Mouse (Mus musculus): Measurements from ENCODE around the gene Lta. TPM values are rescaled to one million over a fixed set of nuclear protein-coding genes. Genes with fewer than 3 reads are reported as not detected.

The Lta gene
- polyA plus RNA-seq, 1 experiment from 2014 or later: not detected

GRCm38 (mm10) chr17:35158850-35159593 lies 46.1 kb downstream of the Lta start:
- H3K4me2 ChIP-seq: no peak overlapping the region
- ATAC-seq: no peak
- H3K27me3 ChIP-seq (replicated peaks): no peaks in the 10 kb centered on the region
- peaks cover 89% of the 10 kb centered on the region for H3K36me3 ChIP-seq
- no peak overlapping the region for H3K27ac ChIP-seq
- no peak overlapping the region for H3K4me3 ChIP-seq
- no peak overlapping the region for H3K9ac ChIP-seq
- peaks cover 30% of the 10 kb centered on the region for H3K4me1 ChIP-seq
- H3K9me3 ChIP-seq (replicated peaks): no peaks in the 10 kb centered on the region
- 84% methylated on average over 16 of the region's 16 CpGs for WGBS (ENCODE audit: insufficient replicate concordance)

GRCm38 (mm10) chr17:35157661-35158175 lies 47.4 kb downstream of the Lta start:
- whole genome bisulfite sequencing (ENCODE audit: insufficient replicate concordance): 85% methylated on average over 8 of the region's 8 CpGs
- H3K9ac ChIP-seq: no peak overlapping the region
- ATAC-seq: no peak
- no peak overlapping the region for H3K27ac ChIP-seq
- no peaks in the 10 kb centered on the region for H3K27me3 ChIP-seq (replicated peaks)
- no peak overlapping the region for H3K4me3 ChIP-seq
- H3K4me1 ChIP-seq: peaks cover 17% of the 10 kb centered on the region
- peaks cover 100% of the 10 kb centered on the region for H3K36me3 ChIP-seq
- H3K4me2 ChIP-seq: no peak overlapping the region
- H3K9me3 ChIP-seq (replicated peaks): no peaks in the 10 kb centered on the region

GRCm38 (mm10) chr17:35157254-35157653 lies 47.9 kb downstream of the Lta start:
- H3K4me2 ChIP-seq: no peak overlapping the region
- no peaks in the 10 kb centered on the region for H3K9me3 ChIP-seq (replicated peaks)
- peaks cover 100% of the 10 kb centered on the region for H3K36me3 ChIP-seq
- peaks cover 12% of the 10 kb centered on the region for H3K4me1 ChIP-seq
- H3K9ac ChIP-seq: no peak overlapping the region
- ATAC-seq: no peak
- H3K27me3 ChIP-seq (replicated peaks): no peaks in the 10 kb centered on the region
- no peak overlapping the region for H3K27ac ChIP-seq
- WGBS (ENCODE audit: insufficient replicate concordance): 86% methylated on average over 8 of the region's 8 CpGs
- no peak overlapping the region for H3K4me3 ChIP-seq

DNA sequence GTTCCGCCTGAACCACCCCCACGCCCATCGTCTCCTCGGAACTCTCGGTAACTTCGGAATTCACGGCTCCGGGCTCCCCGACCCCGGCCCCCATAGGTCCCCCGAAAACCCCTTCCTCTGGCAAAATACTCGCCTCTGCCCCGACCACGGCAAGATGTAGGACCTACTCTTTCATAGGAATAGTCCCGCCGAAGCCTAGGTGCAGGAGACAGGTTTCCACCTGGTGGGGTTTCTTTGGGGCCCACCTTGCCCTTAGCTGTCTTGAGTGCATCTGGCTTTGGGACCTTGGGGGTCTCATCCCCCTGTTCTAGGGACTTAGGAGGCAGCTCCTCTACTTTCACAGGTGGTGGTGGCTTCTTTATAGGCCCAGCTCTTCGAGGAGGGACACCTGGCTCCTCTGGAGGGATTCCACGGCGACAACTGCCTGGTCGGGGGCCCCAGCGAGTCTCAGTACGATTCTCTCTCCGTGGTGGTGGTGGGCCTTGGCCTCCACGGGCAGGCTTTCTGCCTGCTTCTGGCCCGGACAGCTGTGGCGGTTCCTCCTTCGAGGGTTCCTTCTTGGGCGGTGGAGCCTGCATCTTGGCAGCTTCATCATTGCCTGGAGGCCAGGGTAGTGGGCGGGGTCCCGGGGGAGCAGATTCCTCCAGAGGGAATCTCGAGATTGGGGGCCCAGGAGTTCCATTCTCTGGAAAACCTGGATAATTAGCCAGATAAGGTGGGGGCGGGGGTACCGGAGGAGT lies 48.5 kb downstream of the Lta start:
- Histone ChIP-seq H3K27me3 (replicated peaks) (no peaks in the 10 kb centered on the region), H3K36me3 (peaks cover 100% of the 10 kb centered on the region), H3K4me1 (peaks cover 6% of the 10 kb centered on the region; the same call in 1 of the 2 replicates), H3K4me3 (no peak overlapping the region), H3K27ac (no peak overlapping the region), H3K9me3 (replicated peaks) (no peaks in the 10 kb centered on the region), H3K9ac (no peak overlapping the region), H3K4me2 (no peak overlapping the region)
- 86% methylated on average over 33 of the region's 33 CpGs for WGBS (ENCODE audit: insufficient replicate concordance)
- ATAC-seq: no peak

- peaks cover 99% of the 10 kb centered on the region for H3K36me3 ChIP-seq
- 94% methylated on average over 12 of the region's 12 CpGs for WGBS (ENCODE audit: insufficient replicate concordance)
- no peak overlapping the region for H3K27ac ChIP-seq
- H3K9me3 ChIP-seq (replicated peaks): no peaks in the 10 kb centered on the region
- no peak overlapping the region for H3K4me3 ChIP-seq
- no peak for ATAC-seq
- H3K27me3 ChIP-seq (replicated peaks): no peaks in the 10 kb centered on the region
- H3K9ac ChIP-seq: no peak overlapping the region
- no peak overlapping the region for H3K4me2 ChIP-seq
- H3K4me1 ChIP-seq: peaks cover 5% of the 10 kb centered on the region; the same call in 1 of the 2 replicates
These were observed 49.7 kb downstream of the Lta start for GRCm38 (mm10) chr17:35155451-35155850.

DNA sequence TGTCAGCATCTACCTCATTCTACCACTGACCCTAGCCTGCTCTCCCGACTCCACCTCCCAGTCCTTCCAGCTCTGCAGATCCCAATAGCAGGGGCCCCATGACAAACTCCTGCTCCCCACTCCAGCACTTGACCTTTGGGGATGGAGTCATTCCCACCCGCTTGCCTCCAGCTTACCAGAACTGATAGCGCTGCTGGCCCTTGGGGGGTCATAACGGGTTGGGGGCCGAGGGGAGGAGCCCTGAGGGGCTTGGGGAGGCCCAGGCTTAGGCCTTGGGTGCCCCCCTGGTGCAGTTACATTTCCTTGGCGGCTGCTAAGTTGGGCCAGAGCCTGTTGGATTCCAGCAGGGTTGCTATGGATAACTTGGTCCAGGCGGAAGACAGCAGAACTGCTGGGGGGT lies 50.5 kb downstream of the Lta start:
- Histone ChIP-seq H3K36me3 (peaks cover 99% of the 10 kb centered on the region), H3K4me3 (no peak overlapping the region), H3K9me3 (replicated peaks) (no peaks in the 10 kb centered on the region), H3K27ac (no peak overlapping the region), H3K4me1 (peaks cover 5% of the 10 kb centered on the region; the same call in 1 of the 2 replicates), H3K4me2 (no peak overlapping the region), H3K9ac (no peak overlapping the region), H3K27me3 (replicated peaks) (no peaks in the 10 kb centered on the region)
- 90% methylated on average over 7 of the region's 7 CpGs for WGBS (ENCODE audit: insufficient replicate concordance)
- no peak for ATAC-seq

DNA sequence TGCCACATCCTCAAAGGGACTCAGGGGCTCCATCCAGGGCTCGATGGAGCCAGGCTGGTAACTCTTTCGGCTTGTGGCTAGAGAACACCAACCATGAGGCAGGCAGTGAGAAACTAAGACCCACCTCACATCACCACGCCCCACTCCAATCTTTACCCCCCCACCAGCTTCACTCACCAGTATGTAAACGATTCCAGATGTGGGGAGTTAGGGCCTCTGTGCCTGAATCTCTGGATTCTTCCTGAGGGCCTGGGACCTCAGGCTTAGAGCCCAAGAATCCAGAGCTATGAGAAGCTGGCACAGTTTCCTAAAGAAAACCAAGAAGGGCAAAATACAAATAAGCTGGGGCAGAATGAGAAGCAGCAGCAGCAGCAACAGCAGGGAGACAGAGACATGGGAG lies 51.2 kb downstream of the Lta start:
- no peak overlapping the region for H3K9ac ChIP-seq
- H3K4me1 ChIP-seq: peaks cover 9% of the 10 kb centered on the region; the same call in 1 of the 2 replicates
- H3K27ac ChIP-seq: no peak overlapping the region
- no peaks in the 10 kb centered on the region for H3K27me3 ChIP-seq (replicated peaks)
- ATAC-seq: no peak
- H3K4me3 ChIP-seq: no peak overlapping the region
- no peaks in the 10 kb centered on the region for H3K9me3 ChIP-seq (replicated peaks)
- H3K36me3 ChIP-seq: peaks cover 99% of the 10 kb centered on the region
- WGBS (ENCODE audit: insufficient replicate concordance): 86% methylated on average over 4 of the region's 4 CpGs
- H3K4me2 ChIP-seq: no peak overlapping the region

Small RNA genes lying within 50 kb of the gene (microRNA-seq; reads per million reads assigned to microRNA genes)
- gene Mir6973a: not detected
- gene Mir6974: not detected
- 2.1 reads per million for gene Mir6975
- not detected for gene Mir8094

Other genes starting within 250 kb of the Lta start
- 0.11 and 0.21 TPM in 2 replicates for gene Hspa1b, start 246.1 kb downstream of the Lta start, polyA plus RNA-seq (2016; fragmentation: Nextera tagmentation; extraction: Ambion mirVana)
- gene Gm20481, start 235.4 kb downstream of the Lta start, polyA plus RNA-seq (2016; fragmentation: Nextera tagmentation; extraction: Ambion mirVana): 0.73 TPM in 1 of 2 replicates, not detected in the other
- 2.8 and 5.0 TPM in 2 replicates for gene Hspa1a, start 233.2 kb downstream of the Lta start, polyA plus RNA-seq (2016; fragmentation: Nextera tagmentation; extraction: Ambion mirVana)
- gene Hspa1l, start 232.6 kb downstream of the Lta start, polyA plus RNA-seq (2016; fragmentation: Nextera tagmentation; extraction: Ambion mirVana): 0.38 and 0.49 TPM in 2 replicates
- gene Lsm2, start 223.5 kb downstream of the Lta start, polyA plus RNA-seq (2016; fragmentation: Nextera tagmentation; extraction: Ambion mirVana): 202 and 215 TPM in 2 replicates
- 208 and 211 TPM in 2 replicates for gene Vars, start 204.4 kb downstream of the Lta start, polyA plus RNA-seq (2016; fragmentation: Nextera tagmentation; extraction: Ambion mirVana)
- gene Vwa7, start 188.8 kb downstream of the Lta start, polyA plus RNA-seq (2016; fragmentation: Nextera tagmentation; extraction: Ambion mirVana): 0.10 and 0.15 TPM in 2 replicates
- 2.8 and 3.4 TPM in 2 replicates for gene Sapcd1, start 177.3 kb downstream of the Lta start, polyA plus RNA-seq (2016; fragmentation: Nextera tagmentation; extraction: Ambion mirVana)
- 4.0 and 4.8 TPM in 2 replicates for gene Msh5, start 158.6 kb downstream of the Lta start, polyA plus RNA-seq (2016; fragmentation: Nextera tagmentation; extraction: Ambion mirVana)
- gene Clic1, start 155.4 kb downstream of the Lta start, polyA plus RNA-seq (2016; fragmentation: Nextera tagmentation; extraction: Ambion mirVana): 160 and 162 TPM in 2 replicates
- 49.0 and 49.1 TPM in 2 replicates for gene Ddah2, start 146.3 kb downstream of the Lta start, polyA plus RNA-seq (2016; fragmentation: Nextera tagmentation; extraction: Ambion mirVana)
- gene Ly6g6c, start 140.0 kb downstream of the Lta start, polyA plus RNA-seq (2016; fragmentation: Nextera tagmentation; extraction: Ambion mirVana): 0.41 and 0.44 TPM in 2 replicates
- gene Mpig6b, start 139.2 kb downstream of the Lta start, polyA plus RNA-seq (2016; fragmentation: Nextera tagmentation; extraction: Ambion mirVana): 7.3 and 8.7 TPM in 2 replicates
- gene Ly6g6e, start 128.4 kb downstream of the Lta start, polyA plus RNA-seq (2016; fragmentation: Nextera tagmentation; extraction: Ambion mirVana): 0.23 TPM in 1 of 2 replicates, not detected in the other
- gene Ly6g6d, start 127.3 kb downstream of the Lta start, polyA plus RNA-seq (2016; fragmentation: Nextera tagmentation; extraction: Ambion mirVana): 0.36 and 0.53 TPM in 2 replicates
- 10.2 and 10.5 TPM in 2 replicates for gene Ly6g6f, start 119.7 kb downstream of the Lta start, polyA plus RNA-seq (2016; fragmentation: Nextera tagmentation; extraction: Ambion mirVana)
- 60.2 and 61.1 TPM in 2 replicates for gene Abhd16a, start 116.1 kb downstream of the Lta start, polyA plus RNA-seq (2016; fragmentation: Nextera tagmentation; extraction: Ambion mirVana)
- gene Ly6g5c, start 97.1 kb downstream of the Lta start, polyA plus RNA-seq (2016; fragmentation: Nextera tagmentation; extraction: Ambion mirVana): not detected in 2 replicates
- 0.55 and 0.81 TPM in 2 replicates for gene Ly6g5b, start 89.9 kb downstream of the Lta start, polyA plus RNA-seq (2016; fragmentation: Nextera tagmentation; extraction: Ambion mirVana)
- gene Gpank1, start 83.9 kb downstream of the Lta start, polyA plus RNA-seq (2016; fragmentation: Nextera tagmentation; extraction: Ambion mirVana): 16.5 and 19.6 TPM in 2 replicates
- gene Csnk2b, start 83.3 kb downstream of the Lta start, polyA plus RNA-seq (2016; fragmentation: Nextera tagmentation; extraction: Ambion mirVana): 187 and 192 TPM in 2 replicates
- 3.7 and 4.3 TPM in 2 replicates for gene D17H6S53E, start 79.0 kb downstream of the Lta start, polyA plus RNA-seq (2016; fragmentation: Nextera tagmentation; extraction: Ambion mirVana)
- gene Apom, start 73.3 kb downstream of the Lta start, polyA plus RNA-seq (2016; fragmentation: Nextera tagmentation; extraction: Ambion mirVana): 482 and 508 TPM in 2 replicates
- 29.1 and 35.5 TPM in 2 replicates for gene Bag6, start 70.2 kb downstream of the Lta start, polyA plus RNA-seq (2016; fragmentation: Nextera tagmentation; extraction: Ambion mirVana)
- gene Prrc2a, start 40.5 kb downstream of the Lta start, polyA plus RNA-seq (2016; fragmentation: Nextera tagmentation; extraction: Ambion mirVana): 83.0 and 86.8 TPM in 2 replicates
- gene Aif1, start 29.3 kb downstream of the Lta start, polyA plus RNA-seq (2016; fragmentation: Nextera tagmentation; extraction: Ambion mirVana): 10.5 and 11.6 TPM in 2 replicates
- 20.8 and 23.7 TPM in 2 replicates for gene Lst1, start 16.9 kb downstream of the Lta start, polyA plus RNA-seq (2016; fragmentation: Nextera tagmentation; extraction: Ambion mirVana)
- 1.2 and 1.3 TPM in 2 replicates for gene Ltb, start 10.9 kb downstream of the Lta start, polyA plus RNA-seq (2016; fragmentation: Nextera tagmentation; extraction: Ambion mirVana)
- 0.33 and 0.36 TPM in 2 replicates for gene Tnf, start 3.3 kb downstream of the Lta start, polyA plus RNA-seq (2016; fragmentation: Nextera tagmentation; extraction: Ambion mirVana)
- 0.42 TPM in 1 of 2 replicates, not detected in the other for gene Gm16181, start 15.5 kb upstream of the Lta start, polyA plus RNA-seq (2016; fragmentation: Nextera tagmentation; extraction: Ambion mirVana)
- 1.3 and 1.8 TPM in 2 replicates for gene Atp6v1g2, start 28.3 kb upstream of the Lta start, polyA plus RNA-seq (2016; fragmentation: Nextera tagmentation; extraction: Ambion mirVana)
- gene Nfkbil1, start 30.4 kb upstream of the Lta start, polyA plus RNA-seq (2016; fragmentation: Nextera tagmentation; extraction: Ambion mirVana): 5.7 and 6.4 TPM in 2 replicates
- 258 and 267 TPM in 2 replicates for gene Ddx39b, start 36.4 kb upstream of the Lta start, polyA plus RNA-seq (2016; fragmentation: Nextera tagmentation; extraction: Ambion mirVana)
- 66.8 and 72.5 TPM in 2 replicates for gene H2-D1, start 57.4 kb upstream of the Lta start, polyA plus RNA-seq (2016; fragmentation: Nextera tagmentation; extraction: Ambion mirVana)
- 0.93 and 1.0 TPM in 2 replicates for gene H2-Q1, start 115.1 kb upstream of the Lta start, polyA plus RNA-seq (2016; fragmentation: Nextera tagmentation; extraction: Ambion mirVana)
- 0.72 and 0.85 TPM in 2 replicates for gene H2-Q2, start 136.9 kb upstream of the Lta start, polyA plus RNA-seq (2016; fragmentation: Nextera tagmentation; extraction: Ambion mirVana)
- 1.9 and 2.3 TPM in 2 replicates for gene H2-Q4, start 174.3 kb upstream of the Lta start, polyA plus RNA-seq (2016; fragmentation: Nextera tagmentation; extraction: Ambion mirVana)
- 10.1 and 10.9 TPM in 2 replicates for gene H2-Q6, start 219.5 kb upstream of the Lta start, polyA plus RNA-seq (2016; fragmentation: Nextera tagmentation; extraction: Ambion mirVana)
- 23.4 and 24.6 TPM in 2 replicates for gene H2-Q7, start 233.8 kb upstream of the Lta start, polyA plus RNA-seq (2016; fragmentation: Nextera tagmentation; extraction: Ambion mirVana)

Measured in liver, embryonic 12.5 days (tissue).